Mouse (Mus musculus) yolk sac, embryonic 10.5 days (tissue): Measurements from ENCODE around the gene Ankrd66.
"Not testable (repeated sequence)": the region's sequence is repeated elsewhere in the genome, so short reads cannot be mapped to it uniquely, and the experiment has no call there.

ENCODE experiments used
- DNase-seq: peaks from one replicate; pipeline ENCODE4 v3.0.0-alpha.2; 2017; ENCODE audit warnings: low spot score

Ankrd66 gene

GRCm38 (mm10) chr17:43536841-43537240 is 6.6 kb downstream of the Ankrd66 start:
- not testable (repeated sequence) for DNase-seq

- peak; percentile 59 for DNase-seq
These were observed 8.8 kb downstream of the Ankrd66 start for GRCm38 (mm10) chr17:43534362-43535222.

GRCm38 (mm10) chr17:43531192-43531591 is 12.2 kb downstream of the Ankrd66 start:
- no peak for DNase-seq

- no peak for DNase-seq
These were observed 12.9 kb downstream of the Ankrd66 start for GRCm38 (mm10) chr17:43530507-43530906.

- no peak for DNase-seq
These were observed 23.3 kb downstream of the Ankrd66 start for GRCm38 (mm10) chr17:43520166-43520565.

- DNase-seq = peak; percentile 54
These were observed 24.6 kb downstream of the Ankrd66 start for GRCm38 (mm10) chr17:43518644-43519409.

- DNase-seq = no peak
These were observed 32.7 kb downstream of the Ankrd66 start for GRCm38 (mm10) chr17:43510782-43511181.

GRCm38 (mm10) chr17:43504594-43504934 is 38.9 kb downstream of the Ankrd66 start:
- DNase-seq = no peak

- no peak for DNase-seq
These were observed 39.4 kb downstream of the Ankrd66 start for GRCm38 (mm10) chr17:43503861-43504593.

- no peak for DNase-seq
These were observed 40.8 kb downstream of the Ankrd66 start, which contains the start of gene Mep1a for GRCm38 (mm10) chr17:43502592-43502991. TSS of gene Mep1a (minus strand) at chr17:43502812.

- DNase-seq = no peak
These were observed 41.8 kb downstream of the Ankrd66 start for GRCm38 (mm10) chr17:43501631-43502030.

GRCm38 (mm10) chr17:43501223-43501622 is 42.2 kb downstream of the Ankrd66 start:
- no peak for DNase-seq

GRCm38 (mm10) chr17:43500513-43500912 is 42.9 kb downstream of the Ankrd66 start:
- no peak for DNase-seq

GRCm38 (mm10) chr17:43497521-43497920 is 45.9 kb downstream of the Ankrd66 start:
- no peak for DNase-seq

GRCm38 (mm10) chr17:43495502-43495901 is 47.9 kb downstream of the Ankrd66 start:
- no peak for DNase-seq

GRCm38 (mm10) chr17:43490371-43490770 is 53.1 kb downstream of the Ankrd66 start:
- not testable (repeated sequence) for DNase-seq

GRCm38 (mm10) chr17:43488439-43489151 is 54.8 kb downstream of the Ankrd66 start:
- no peak for DNase-seq

- DNase-seq = no peak
These were observed 57.5 kb downstream of the Ankrd66 start for GRCm38 (mm10) chr17:43485982-43486381.
